Mouse (Mus musculus) testis, adult 2 months (tissue): ENCODE measurements around the gene Ccdc103.

Source experiments
- CTCF ChIP-seq: fragments of 200-500 bp; IDR thresholded peaks from 2 replicates; pipeline ENCODE4 v1.5.1; 2012; ENCODE audit warnings: low read depth, mild to moderate bottlenecking, inconsistent platforms, low read length, moderate library complexity; ENCODE audit not compliant: control insufficient read depth, insufficient read depth, insufficient replicate concordance
- POLR2A ChIP-seq: fragments of 200-500 bp; IDR thresholded peaks from 2 replicates; pipeline ENCODE4 v1.6.1; 2012; ENCODE audit warnings: low read depth, mild to moderate bottlenecking, inconsistent platforms, low read length, moderate library complexity; ENCODE audit not compliant: control insufficient read depth

DNA sequence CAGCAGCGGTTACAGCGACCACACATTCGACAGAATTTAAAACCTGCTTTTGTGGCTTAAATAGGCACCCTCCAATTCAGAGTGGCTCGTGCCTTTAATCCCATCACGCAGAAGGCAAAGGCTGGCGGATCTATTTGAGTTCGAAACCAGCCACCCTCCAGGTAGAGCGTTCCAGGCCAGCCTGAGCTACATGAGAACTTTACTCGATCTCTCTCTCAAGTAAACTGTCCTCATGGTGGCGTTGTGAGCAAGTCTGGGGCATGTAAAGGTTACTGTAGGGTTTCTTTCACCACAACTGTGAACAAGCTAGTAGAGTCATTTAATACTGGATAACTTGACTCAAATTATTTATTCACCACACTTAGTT lies 44.3 kb downstream of the Ccdc103 start:
- 0 out of 2 replicates have a peak, but pooled peaks have one; percentile 7 for TF ChIP-seq CTCF
- no peak; the same call in 1 of the 2 replicates for TF ChIP-seq POLR2A
